Mouse (Mus musculus): ENCODE measurements around the gene Pla2g15. TPM values are rescaled to one million over a fixed set of nuclear protein-coding genes. Genes with fewer than 3 reads are reported as not detected.

Gene Pla2g15
- polyA plus RNA-seq, 1 experiment from 2014 or later: 7.2 TPM

DNA sequence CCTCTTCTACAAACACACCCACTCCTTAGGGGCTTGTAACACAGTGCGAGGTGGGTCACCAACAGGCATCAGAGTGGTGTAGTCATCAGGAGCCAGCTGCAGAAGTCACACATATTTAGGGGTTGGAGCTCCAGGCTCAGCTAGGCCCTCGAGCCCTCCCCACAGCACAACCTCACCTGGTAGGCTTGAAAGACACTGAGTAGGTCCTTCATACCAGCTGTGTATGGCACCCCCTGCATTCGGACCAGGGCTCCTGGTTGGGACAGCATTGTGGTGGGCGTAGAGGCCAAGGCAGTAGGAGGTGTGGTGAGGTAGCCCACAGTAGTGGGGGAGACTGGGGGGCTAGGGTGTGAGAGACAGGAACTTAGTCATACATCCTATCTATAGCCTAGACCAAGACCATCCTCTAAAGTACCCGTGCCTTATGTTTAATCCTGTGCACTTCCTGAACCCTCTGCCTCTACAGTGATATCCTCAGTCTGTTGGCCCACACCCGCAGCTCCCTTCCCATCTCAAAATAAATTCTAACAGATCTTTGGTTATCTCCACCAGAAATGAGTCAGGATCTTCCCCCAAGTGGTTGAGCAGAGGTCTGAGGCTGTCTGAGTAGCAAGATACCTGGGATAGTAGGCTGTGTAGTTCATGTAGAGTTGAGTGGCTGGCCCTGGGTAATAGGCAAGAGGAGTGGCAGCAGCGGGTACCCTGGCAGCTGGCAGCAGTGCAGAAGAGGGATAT is 18.5 kb upstream of the Pla2g15 start:
- Histone ChIP-seq H3K27me3 (replicated peaks; ENCODE audit: control insufficient read depth, insufficient read depth, low read length) (peaks cover 29% of the 10 kb centered on the region), H3K9ac (ENCODE audit: low read depth, low read length) (no peak overlapping the region), H3K4me2 (ENCODE audit: low read depth, low read length) (no peak overlapping the region), H3K27ac (replicated peaks; ENCODE audit: low read depth, low read length) (no peak overlapping the region), H3K4me1 (ENCODE audit: control insufficient read depth, insufficient read depth, low read length) (no peaks in the 10 kb centered on the region), H3K4me3 (ENCODE audit: low read depth, low read length) (no peak overlapping the region), H3K9me3 (ENCODE audit: control insufficient read depth, low read length) (no peaks in the 10 kb centered on the region), H3K36me3 (ENCODE audit: control insufficient read depth, insufficient read depth, low read length) (peaks cover 62% of the 10 kb centered on the region)
- no peak for ATAC-seq (ENCODE audit: low read depth)
- no peak for DNase-seq (ENCODE audit: low spot score)
- WGBS: 90% methylated on average over 7 of the region's 7 CpGs

DNA sequence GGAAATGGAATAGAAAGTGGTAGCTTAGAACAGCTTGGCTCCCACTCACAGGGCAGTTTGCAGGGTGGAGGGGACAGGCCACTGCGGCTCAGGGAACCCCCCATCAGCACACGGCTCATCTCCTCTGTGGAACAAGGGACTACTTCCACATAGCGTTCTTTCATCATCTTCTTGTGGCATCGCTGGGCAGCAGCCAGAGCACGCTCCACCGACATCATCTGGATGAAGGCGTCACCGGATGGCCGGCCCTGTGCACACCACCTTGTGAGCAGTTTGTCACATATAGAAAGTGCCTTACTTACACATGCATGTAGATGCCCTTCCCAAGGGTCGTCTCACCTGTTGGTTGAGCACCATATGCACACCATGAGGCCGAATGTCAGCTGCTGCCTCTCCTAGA is 17.8 kb upstream of the Pla2g15 start:
- peaks cover 56% of the 10 kb centered on the region for H3K36me3 ChIP-seq (ENCODE audit: control insufficient read depth, insufficient read depth, low read length)
- H3K9ac ChIP-seq (ENCODE audit: low read depth, low read length): no peak overlapping the region
- no peak overlapping the region for H3K4me2 ChIP-seq (ENCODE audit: low read depth, low read length)
- ATAC-seq (ENCODE audit: low read depth) (no peak), DNase-seq (ENCODE audit: low spot score) (no peak)
- no peak overlapping the region for H3K4me3 ChIP-seq (ENCODE audit: low read depth, low read length)
- 93% methylated on average over 11 of the region's 11 CpGs for WGBS
- H3K4me1 ChIP-seq (ENCODE audit: control insufficient read depth, insufficient read depth, low read length): 0 out of 2 replicates have a peak, but pooled peaks cover under 1% of the 10 kb centered on the region
- no peaks in the 10 kb centered on the region for H3K9me3 ChIP-seq (ENCODE audit: control insufficient read depth, low read length)
- H3K27ac ChIP-seq (replicated peaks; ENCODE audit: low read depth, low read length): no peak overlapping the region
- peaks cover 36% of the 10 kb centered on the region for H3K27me3 ChIP-seq (replicated peaks; ENCODE audit: control insufficient read depth, insufficient read depth, low read length)

DNA sequence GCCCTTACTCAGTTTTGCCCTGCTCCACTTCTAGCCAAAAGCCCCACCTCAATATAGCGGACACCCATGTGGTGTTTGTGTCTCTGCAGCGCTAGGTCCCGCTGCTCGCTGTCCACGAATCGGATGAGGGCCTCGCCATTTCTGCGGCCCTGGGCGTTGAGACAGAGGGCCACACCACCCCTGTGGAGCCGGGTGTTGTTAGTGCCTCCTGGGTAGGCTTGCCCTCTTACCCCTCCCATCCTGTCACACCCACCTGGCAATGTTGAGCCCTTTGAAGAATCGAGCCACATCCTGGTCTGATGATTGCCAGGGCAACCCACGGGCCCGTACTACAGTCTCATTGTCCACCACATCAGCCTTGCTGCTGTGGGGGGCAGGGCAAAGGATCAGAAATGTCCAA is 16.7 kb upstream of the Pla2g15 start:
- H3K27me3 ChIP-seq (replicated peaks; ENCODE audit: control insufficient read depth, insufficient read depth, low read length): peaks cover 41% of the 10 kb centered on the region
- no peak overlapping the region for H3K9ac ChIP-seq (ENCODE audit: low read depth, low read length)
- H3K4me2 ChIP-seq (ENCODE audit: low read depth, low read length): no peak overlapping the region
- H3K36me3 ChIP-seq (ENCODE audit: control insufficient read depth, insufficient read depth, low read length): peaks cover 45% of the 10 kb centered on the region
- H3K9me3 ChIP-seq (ENCODE audit: control insufficient read depth, low read length): no peaks in the 10 kb centered on the region
- 0 out of 2 replicates have a peak, but pooled peaks cover 4% of the 10 kb centered on the region for H3K4me1 ChIP-seq (ENCODE audit: control insufficient read depth, insufficient read depth, low read length)
- DNase-seq (ENCODE audit: low spot score): no peak
- WGBS: 67% methylated on average over 13 of the region's 13 CpGs
- ATAC-seq (ENCODE audit: low read depth): no peak
- H3K4me3 ChIP-seq (ENCODE audit: low read depth, low read length): no peak overlapping the region
- H3K27ac ChIP-seq (replicated peaks; ENCODE audit: low read depth, low read length): no peak overlapping the region

DNA sequence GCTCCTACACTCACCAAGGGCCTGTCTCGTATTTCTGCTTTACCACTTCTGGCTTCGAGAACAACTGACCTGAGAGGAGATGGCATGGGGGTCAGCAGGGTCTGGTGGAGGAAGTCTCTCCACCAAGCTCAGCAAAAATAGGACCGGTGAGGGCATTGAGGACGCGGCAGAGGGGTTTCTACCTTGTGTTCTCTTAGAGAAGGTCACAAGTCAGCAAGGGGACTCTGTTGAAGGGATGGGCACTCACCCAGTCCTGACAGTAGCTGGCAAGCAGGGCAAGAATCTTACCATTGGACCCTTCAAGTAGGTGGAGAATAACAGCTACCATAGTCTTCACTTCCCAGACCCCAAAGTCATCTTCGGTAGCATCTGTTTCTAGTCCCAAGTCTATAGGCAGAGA is 16.3 kb upstream of the Pla2g15 start:
- 70% methylated on average over 6 of the region's 6 CpGs for whole genome bisulfite sequencing
- DNase-seq (ENCODE audit: low spot score) (no peak), ATAC-seq (ENCODE audit: low read depth) (no peak)
- no peak overlapping the region for H3K27ac ChIP-seq (replicated peaks; ENCODE audit: low read depth, low read length)
- H3K4me2 ChIP-seq (ENCODE audit: low read depth, low read length): no peak overlapping the region
- H3K27me3 ChIP-seq (replicated peaks; ENCODE audit: control insufficient read depth, insufficient read depth, low read length): peaks cover 41% of the 10 kb centered on the region
- no peaks in the 10 kb centered on the region for H3K9me3 ChIP-seq (ENCODE audit: control insufficient read depth, low read length)
- H3K9ac ChIP-seq (ENCODE audit: low read depth, low read length): no peak overlapping the region
- 0 out of 2 replicates have a peak, but pooled peaks cover 4% of the 10 kb centered on the region for H3K4me1 ChIP-seq (ENCODE audit: control insufficient read depth, insufficient read depth, low read length)
- H3K36me3 ChIP-seq (ENCODE audit: control insufficient read depth, insufficient read depth, low read length): peaks cover 41% of the 10 kb centered on the region
- H3K4me3 ChIP-seq (ENCODE audit: low read depth, low read length): no peak overlapping the region

DNA sequence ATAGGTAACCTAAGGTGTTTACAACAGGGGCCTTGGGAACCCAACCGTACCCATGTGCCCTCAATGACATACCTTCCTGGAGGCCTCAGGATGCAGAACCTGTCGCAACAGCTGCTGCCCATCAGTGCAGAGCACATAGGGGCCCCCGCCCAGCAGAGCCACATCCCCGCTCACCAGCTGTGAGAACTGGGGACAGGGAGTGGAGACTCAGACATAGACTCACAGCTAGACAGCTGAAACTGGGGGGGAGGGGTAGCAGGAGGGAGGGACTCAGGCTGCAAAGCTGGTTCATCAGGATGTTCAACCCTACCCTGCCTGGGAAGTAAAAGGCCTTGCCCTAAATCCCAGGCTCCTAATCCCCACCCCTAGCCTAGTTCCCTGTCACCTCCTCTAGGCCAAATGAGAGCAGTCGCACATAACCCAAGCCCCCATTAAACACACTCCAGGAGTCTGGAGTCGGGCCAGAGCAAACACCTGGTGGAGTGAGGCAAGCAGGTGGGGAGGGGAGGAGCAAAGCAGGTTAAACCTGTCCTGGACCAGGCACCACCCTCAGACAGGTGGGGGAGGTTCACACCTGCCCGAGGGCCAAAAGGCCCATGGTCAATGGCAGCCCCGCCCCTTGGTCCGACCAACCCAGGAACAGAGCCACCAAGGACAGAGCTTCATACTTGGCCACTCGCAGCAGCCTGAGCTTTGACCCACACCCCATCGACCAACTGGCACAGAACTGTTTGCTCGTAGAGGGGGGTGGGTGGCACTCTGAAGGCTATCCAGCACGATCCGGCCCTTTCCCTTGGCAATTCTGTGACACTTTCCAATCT is 15.2 kb upstream of the Pla2g15 start:
- Histone ChIP-seq H3K4me2 (ENCODE audit: low read depth, low read length) (peak overlapping the region; percentile 95), H3K4me3 (ENCODE audit: low read depth, low read length) (peak overlapping the region; percentile 50), H3K9ac (ENCODE audit: low read depth, low read length) (peak overlapping the region; percentile 53), H3K36me3 (ENCODE audit: control insufficient read depth, insufficient read depth, low read length) (peaks cover 31% of the 10 kb centered on the region), H3K4me1 (ENCODE audit: control insufficient read depth, insufficient read depth, low read length) (0 out of 2 replicates have a peak, but pooled peaks cover 4% of the 10 kb centered on the region), H3K27ac (replicated peaks; ENCODE audit: low read depth, low read length) (peak overlapping the region; percentile 71), H3K9me3 (ENCODE audit: control insufficient read depth, low read length) (no peaks in the 10 kb centered on the region), H3K27me3 (replicated peaks; ENCODE audit: control insufficient read depth, insufficient read depth, low read length) (peaks cover 41% of the 10 kb centered on the region)
- ATAC-seq (ENCODE audit: low read depth) (peak; percentile 81), DNase-seq (ENCODE audit: low spot score) (peak; percentile 89)
- 11% methylated on average over 13 of the region's 14 CpGs for WGBS

DNA sequence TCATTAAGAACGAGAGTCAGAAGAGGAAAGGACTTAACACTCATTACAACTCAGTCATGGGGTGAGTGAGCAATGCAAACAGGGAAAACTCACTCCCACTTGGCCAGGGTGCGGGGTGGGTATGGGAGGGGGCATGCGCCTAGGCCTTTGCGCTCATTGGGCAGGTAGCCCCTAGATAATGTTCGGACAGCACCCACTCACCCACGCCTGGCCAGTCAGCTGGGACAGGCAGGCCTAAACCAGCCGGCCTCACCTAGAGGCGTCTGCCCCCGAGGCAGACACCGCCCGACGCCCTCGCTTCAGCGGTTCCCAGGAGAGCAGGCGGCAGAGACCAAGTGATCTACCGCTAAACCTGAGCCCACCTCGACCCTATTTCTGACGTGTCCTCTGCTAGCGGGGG is 14.5 kb upstream of the Pla2g15 start:
- ATAC-seq (ENCODE audit: low read depth) (no peak), DNase-seq (ENCODE audit: low spot score) (no peak)
- H3K9me3 ChIP-seq (ENCODE audit: control insufficient read depth, low read length): no peaks in the 10 kb centered on the region
- H3K4me3 ChIP-seq (ENCODE audit: low read depth, low read length): peak overlapping the region; percentile 50
- peak overlapping the region; percentile 95 for H3K4me2 ChIP-seq (ENCODE audit: low read depth, low read length)
- 5% methylated on average over 19 of the region's 19 CpGs for WGBS
- H3K4me1 ChIP-seq (ENCODE audit: control insufficient read depth, insufficient read depth, low read length): 0 out of 2 replicates have a peak, but pooled peaks cover 4% of the 10 kb centered on the region
- peak overlapping the region; percentile 53 for H3K9ac ChIP-seq (ENCODE audit: low read depth, low read length)
- peak overlapping the region; percentile 71 for H3K27ac ChIP-seq (replicated peaks; ENCODE audit: low read depth, low read length)
- H3K27me3 ChIP-seq (replicated peaks; ENCODE audit: control insufficient read depth, insufficient read depth, low read length): peaks cover 41% of the 10 kb centered on the region
- peaks cover 24% of the 10 kb centered on the region for H3K36me3 ChIP-seq (ENCODE audit: control insufficient read depth, insufficient read depth, low read length)

DNA sequence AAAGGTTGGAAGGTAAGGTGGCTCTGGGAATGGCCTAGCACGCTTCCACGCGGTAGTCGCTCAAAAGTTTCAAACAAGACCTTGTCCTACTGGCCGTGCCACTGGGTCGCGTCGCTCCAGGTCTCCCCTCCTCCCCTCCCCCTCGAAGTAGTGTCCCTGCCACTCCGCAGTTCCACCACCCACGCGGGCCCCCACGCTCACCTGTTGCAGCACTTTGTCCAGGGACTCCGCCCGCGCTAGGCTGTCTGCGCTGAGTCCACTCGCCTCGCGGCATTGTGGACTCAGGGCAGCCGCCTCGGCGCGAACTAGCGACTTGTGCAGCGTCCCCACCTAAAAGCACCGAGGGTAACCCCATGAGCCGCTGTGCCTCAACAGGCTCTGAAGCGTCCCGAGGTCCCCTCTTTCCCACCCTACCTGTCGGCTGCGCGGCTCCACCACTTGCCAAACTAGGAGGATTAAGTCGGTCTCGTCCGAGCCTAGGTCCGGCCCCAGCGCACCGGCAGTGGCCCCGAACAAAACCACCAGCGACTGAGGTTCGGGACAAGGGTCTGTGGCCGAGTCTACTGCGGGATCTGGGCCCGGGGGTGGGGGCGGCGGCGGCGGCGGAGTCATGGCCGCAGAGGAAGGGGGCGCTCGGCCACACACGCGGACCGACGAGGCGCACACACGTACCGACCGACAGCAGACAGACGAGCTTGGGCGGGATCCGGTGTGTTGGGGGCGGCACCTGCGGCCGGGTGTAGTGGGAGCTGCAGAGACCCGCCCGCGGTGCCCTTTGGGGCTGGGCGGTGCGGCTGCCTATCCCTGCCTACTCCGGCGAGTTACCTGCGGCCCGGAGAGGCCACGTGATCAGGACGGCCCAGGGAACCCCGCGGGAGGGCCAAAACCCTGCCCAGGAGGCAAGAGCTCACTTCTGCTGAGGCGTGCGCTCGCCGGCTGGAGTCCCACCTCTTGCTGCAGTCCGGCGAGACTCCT is 13.8 kb upstream of the Pla2g15 start, which contains the start of gene Esrp2:
Gene Esrp2, minus strand, starts transcription at position 819 of the 975 bp plus-strand sequence.
- Histone ChIP-seq H3K36me3 (ENCODE audit: control insufficient read depth, insufficient read depth, low read length) (peaks cover 16% of the 10 kb centered on the region; the same call in 1 of the 2 replicates), H3K9ac (ENCODE audit: low read depth, low read length) (peak within 1 kb of the TSS; percentile 53), H3K4me1 (ENCODE audit: control insufficient read depth, insufficient read depth, low read length) (0 out of 2 replicates have a peak, but pooled peaks cover 4% of the 10 kb centered on the region), H3K4me2 (ENCODE audit: low read depth, low read length) (peak within 1 kb of the TSS; percentile 95), H3K27ac (replicated peaks; ENCODE audit: low read depth, low read length) (peak within 1 kb of the TSS; percentile 71), H3K9me3 (ENCODE audit: control insufficient read depth, low read length) (no peaks in the 10 kb centered on the region), H3K27me3 (replicated peaks; ENCODE audit: control insufficient read depth, insufficient read depth, low read length) (peaks cover 41% of the 10 kb centered on the region), H3K4me3 (ENCODE audit: low read depth, low read length) (peak within 1 kb of the TSS; percentile 50)
- under 1% methylated on average over 54 of the region's 86 CpGs for WGBS
- peak; percentile 67 for ATAC-seq (ENCODE audit: low read depth)
- peak; percentile 80 for DNase-seq (ENCODE audit: low spot score)
